In genomic region chr10:76961790-76962489, GRCm38 (mm10) we compare ENCODE assay signal across 8 mouse cellular contexts. TPM values are rescaled to one million over a fixed set of nuclear protein-coding genes. Genes with fewer than 3 reads are reported as not detected.
DNase-seq lines count a peak whose midpoint lies in the region; ATAC-seq and TF ChIP-seq lines count a peak whose summit lies in the region.

Gene Pcbp3 (minus strand): TSS chr10:76961887.

- H3K36me3 ChIP-seq in embryonic facial prominence, embryonic 12.5 days = no peaks in the 10 kb centered on the region
- H3K36me3 ChIP-seq in intestine, postnatal 0 days (ENCODE audit: control insufficient read depth, insufficient read depth) = no peaks in the 10 kb centered on the region
- no peaks in the 10 kb centered on the region for H3K36me3 ChIP-seq in midbrain, embryonic 11.5 days (ENCODE audit: control insufficient read depth, insufficient read depth, low read length)

- no peaks in the 10 kb centered on the region for H3K9me3 ChIP-seq in embryonic facial prominence, embryonic 12.5 days
- H3K9me3 ChIP-seq in intestine, postnatal 0 days (ENCODE audit: control insufficient read depth) = no peaks in the 10 kb centered on the region
- H3K9me3 ChIP-seq in midbrain, embryonic 11.5 days (ENCODE audit: control insufficient read depth, low read length) = no peaks in the 10 kb centered on the region

- H3K4me1 ChIP-seq in embryonic facial prominence, embryonic 12.5 days = peaks cover 37% of the 10 kb centered on the region
- H3K4me1 ChIP-seq in intestine, postnatal 0 days (replicated peaks; ENCODE audit: control insufficient read depth, insufficient read depth, low read length) = peaks cover 6% of the 10 kb centered on the region; the same call in 1 of the 2 replicates
- peaks cover 25% of the 10 kb centered on the region for H3K4me1 ChIP-seq in midbrain, embryonic 11.5 days (ENCODE audit: control insufficient read depth, insufficient read depth, low read length)

- H3K4me3 ChIP-seq in embryonic facial prominence, embryonic 12.5 days = peak within 1 kb of the TSS; percentile 64
- H3K4me3 ChIP-seq in intestine, postnatal 0 days (ENCODE audit: low read depth, low read length) = peak within 1 kb of the TSS; percentile 48
- H3K4me3 ChIP-seq in midbrain, embryonic 11.5 days (ENCODE audit: low read depth, low read length) = peak within 1 kb of the TSS; percentile 66

- ATAC-seq in embryonic facial prominence, embryonic 12.5 days (ENCODE audit: insufficient number of reproducible peaks, insufficient read depth, low FRiP score, low TSS enrichment) = peak; percentile 94
- ATAC-seq in granulocyte monocyte progenitor cell, adult 5-6 weeks (replicated peaks; ENCODE audit: poor library complexity, severe bottlenecking) = peak; percentile 95
- peak; percentile 99 for ATAC-seq in intestine, postnatal 0 days
- peak; percentile 97 for ATAC-seq in midbrain, embryonic 11.5 days (ENCODE audit: low FRiP score)

- 2% methylated on average over 62 of the region's 62 CpGs for WGBS in embryonic facial prominence, embryonic 12.5 days
- 2% methylated on average over 62 of the region's 62 CpGs for WGBS in intestine, postnatal 0 days
- WGBS in midbrain, embryonic 11.5 days = 2% methylated on average over 62 of the region's 62 CpGs

- peak; percentile 98 to 99 for DNase-seq in adrenal gland, postnatal 36 days
- peak; percentile 96 to 98 for DNase-seq in left cerebral cortex, postnatal 36 days (ENCODE audit: low spot score in 2 of 2)
- DNase-seq in midbrain, embryonic 11.5 days (ENCODE audit: low spot score, missing footprints) = peak; percentile 100
- peak; percentile 96 for DNase-seq in right cerebral cortex, postnatal 4 days
- DNase-seq in yolk sac, embryonic 10.5 days (ENCODE audit: low spot score) = peak; percentile 97

- no peak; the same call in 1 of the 2 replicates for TF ChIP-seq CTCF in intestine, postnatal 0 days (IDR thresholded peaks at IDR 0.05; ENCODE audit: low read depth)

- no peaks in the 10 kb centered on the region for H3K27me3 ChIP-seq in embryonic facial prominence, embryonic 12.5 days
- H3K27me3 ChIP-seq in intestine, postnatal 0 days (replicated peaks; ENCODE audit: control insufficient read depth, insufficient read depth, low read length) = peaks cover 3% of the 10 kb centered on the region; the same call in 1 of the 2 replicates
- H3K27me3 ChIP-seq in midbrain, embryonic 11.5 days (ENCODE audit: control insufficient read depth, insufficient read depth, low read length) = no peaks in the 10 kb centered on the region

- H3K4me2 ChIP-seq in embryonic facial prominence, embryonic 12.5 days (replicated peaks) = peak within 1 kb of the TSS; percentile 97
- peak within 1 kb of the TSS; percentile 85 for H3K4me2 ChIP-seq in intestine, postnatal 0 days (replicated peaks; ENCODE audit: low read depth)
- peak within 1 kb of the TSS; percentile 95 for H3K4me2 ChIP-seq in midbrain, embryonic 11.5 days

- intact Hi-C loops in left cerebral cortex, postnatal 36 days (cut with DNase I) = loop anchor here (5.0 kb wide), 2 partner anchors 70 to 125 kb away; partner anchors contain the start of gene Slc19a1

- peak within 1 kb of the TSS; percentile 7; the same call in 1 of the 2 replicates for H3K27ac ChIP-seq in embryonic facial prominence, embryonic 12.5 days
- no peak within 1 kb of the TSS for H3K27ac ChIP-seq in intestine, postnatal 0 days (ENCODE audit: low read depth, low read length)
- H3K27ac ChIP-seq in midbrain, embryonic 11.5 days (ENCODE audit: low read depth, low read length) = no peak within 1 kb of the TSS

- H3K9ac ChIP-seq in embryonic facial prominence, embryonic 12.5 days = peak within 1 kb of the TSS; percentile 79
- H3K9ac ChIP-seq in intestine, postnatal 0 days (ENCODE audit: low read depth, low read length) = peak within 1 kb of the TSS; percentile 55
- peak within 1 kb of the TSS; percentile 82 for H3K9ac ChIP-seq in midbrain, embryonic 11.5 days (ENCODE audit: low read length)

RNA-seq across cellular contexts. Expression of gene Pcbp3, which starts in this region (rescaled TPM):
- total RNA-seq in adrenal gland, postnatal 36 days (2021) = 10 to 100 TPM; 22.9 to 32.9 TPM
- 52.5 and 53.1 TPM in 2 replicates for polyA plus RNA-seq in embryonic facial prominence, embryonic 12.5 days (2016; fragmentation: Nextera tagmentation; extraction: Ambion mirVana)
- 15.7 and 16.1 TPM in 2 replicates for total RNA-seq in granulocyte monocyte progenitor cell, adult 5-6 weeks (2014; fragmentation: Nextera tagmentation)
- total RNA-seq in granulocyte monocyte progenitor cell, adult 5-6 weeks (2017) = 4.2 and 9.8 TPM in 2 replicates
- 18.1 and 18.8 TPM in 2 replicates for polyA plus RNA-seq in intestine, postnatal 0 days (2015; fragmentation: Nextera tagmentation; extraction: Ambion mirVana)
- total RNA-seq in left cerebral cortex, postnatal 36 days (2021) = 10 to 100 TPM; 67.5 to 68.4 TPM
- polyA plus RNA-seq in midbrain, embryonic 11.5 days (2014; fragmentation: Nextera tagmentation; extraction: Ambion mirVana) = 34.4 and 41.5 TPM in 2 replicates
